11 mouse cellular contexts compared by ENCODE assay signal in the genomic region with DNA sequence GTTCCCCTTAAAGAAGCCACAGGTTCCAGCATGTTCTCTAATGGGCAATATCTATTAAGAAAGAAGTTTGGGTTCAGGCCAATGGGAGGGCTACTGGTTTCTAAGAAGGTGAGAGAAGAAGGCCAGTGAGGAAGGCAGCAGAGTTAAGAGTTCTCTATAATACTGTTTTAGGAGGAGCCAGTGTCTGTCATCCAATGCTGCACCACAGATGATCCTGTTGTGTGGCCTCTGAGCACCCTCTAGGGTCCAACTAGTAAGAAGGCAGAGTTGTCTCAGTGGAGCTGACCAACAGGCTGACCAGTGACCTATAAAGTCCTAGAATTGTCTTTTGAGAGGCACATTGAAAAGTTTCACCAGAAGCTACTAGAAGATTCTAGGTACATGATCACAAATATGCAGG.
DNase-seq lines count a peak whose midpoint lies in the region; TF ChIP-seq lines count a peak whose summit lies in the region.
"Had no signal": no experiment of that assay in that cellular context is flagged by ENCODE, and none has a peak within 500 bp of the region (broad histone marks: within the 10 kb centered on the region; RNA-seq: fewer than 3 reads in every experiment).

No protein-coding gene starts in this region.

- H3K4me3 ChIP-seq in liver, adult 2 months (ENCODE audit: insufficient read depth, low read depth, low read length), result no peak overlapping the region
- H3K4me3 ChIP-seq: liver, embryonic 15.5 days; midbrain, embryonic 13.5 days had no signal

- no peaks in the 10 kb centered on the region for H3K79me2 ChIP-seq in liver, adult 2 months (ENCODE audit: control insufficient read depth, insufficient read depth, low read length)

- peak; percentile 47 for TF ChIP-seq CTCF in liver, adult 2 months (IDR thresholded peaks at IDR 0.05; ENCODE audit: low read depth, low read length)

- no peaks in the 10 kb centered on the region for H3K27me3 ChIP-seq in liver, adult 2 months (ENCODE audit: control insufficient read depth, insufficient read depth, low read length)
- H3K27me3 ChIP-seq: liver, embryonic 15.5 days; midbrain, embryonic 13.5 days had no signal

- peak; percentile 10 for DNase-seq in gastrocnemius, postnatal 25 days
- DNase-seq in gastrocnemius, postnatal 4 days (ENCODE audit: low spot score in 2 of 2), result no peak
- DNase-seq in liver, adult 2 months (ENCODE audit: extremely low read depth, low read depth, low spot score), result peak; percentile 21
- DNase-seq in liver, result no peak
- peak; percentile 19 to 28 for DNase-seq in heart, postnatal 36 days
- peak; percentile 47 for DNase-seq in lung, postnatal 36 days
- DNase-seq in thymus, postnatal 4 days, result no peak
- no peak for DNase-seq in left cerebral cortex, adult 11 months (ENCODE audit: low spot score)
- DNase-seq: right cerebral cortex, postnatal 25 days had no signal

- no peak overlapping the region for H3K27ac ChIP-seq in liver, adult 2 months (replicated peaks; ENCODE audit: insufficient read depth, low read depth, low read length)
- H3K27ac ChIP-seq: liver, embryonic 15.5 days; midbrain, embryonic 13.5 days had no signal

- TF ChIP-seq POLR2A in liver, adult 2 months (IDR thresholded peaks at IDR 0.05; ENCODE audit: extremely low read depth, insufficient read depth, low read length), result no peak

- H3K4me1 ChIP-seq in liver, adult 2 months (ENCODE audit: control insufficient read depth, insufficient read depth, low read length), result no peaks in the 10 kb centered on the region
- H3K4me1 ChIP-seq: liver, embryonic 15.5 days; midbrain, embryonic 13.5 days had no signal

- intact Hi-C loops in heart, postnatal 36 days (cut with DNase I), result loop anchor here (5.0 kb wide), 1 partner anchor 650 kb away; a partner anchor contains a TSS

- no peaks in the 10 kb centered on the region for H3K36me3 ChIP-seq in liver, adult 2 months (ENCODE audit: control insufficient read depth, insufficient read depth, low read length)
- H3K36me3 ChIP-seq: liver, embryonic 15.5 days; midbrain, embryonic 13.5 days had no signal

- H3K9ac ChIP-seq in liver, adult 2 months (ENCODE audit: low read depth, low read length), result no peak overlapping the region
- H3K9ac ChIP-seq: liver, embryonic 15.5 days; midbrain, embryonic 13.5 days had no signal

Comparison
In these comparisons a context has a peak if more than half of its experiments do, and no peak if none do; other contexts are left out.
1. DNase-seq: peak in gastrocnemius, postnatal 25 days (single experiment), liver, adult 2 months (single experiment), heart, postnatal 36 days (2 of 2) and lung, postnatal 36 days (single experiment); none in gastrocnemius, postnatal 4 days (0 of 2), liver (single experiment), thymus, postnatal 4 days (single experiment) and left cerebral cortex, adult 11 months (single experiment).